Mouse (Mus musculus) lung, postnatal 0 days (tissue): Measurements from ENCODE around the gene Zfp575.

Experiments used
- CTCF ChIP-seq: IDR thresholded peaks from 2 replicates; pipeline ENCODE4 v1.5.1; 2016; ENCODE audit warnings: antibody characterized with exemption, mild to moderate bottlenecking
- EP300 ChIP-seq: IDR thresholded peaks from 2 replicates; pipeline ENCODE4 v1.6.1; 2016; ENCODE audit warnings: antibody characterized with exemption, mild to moderate bottlenecking, control low read depth

DNA sequence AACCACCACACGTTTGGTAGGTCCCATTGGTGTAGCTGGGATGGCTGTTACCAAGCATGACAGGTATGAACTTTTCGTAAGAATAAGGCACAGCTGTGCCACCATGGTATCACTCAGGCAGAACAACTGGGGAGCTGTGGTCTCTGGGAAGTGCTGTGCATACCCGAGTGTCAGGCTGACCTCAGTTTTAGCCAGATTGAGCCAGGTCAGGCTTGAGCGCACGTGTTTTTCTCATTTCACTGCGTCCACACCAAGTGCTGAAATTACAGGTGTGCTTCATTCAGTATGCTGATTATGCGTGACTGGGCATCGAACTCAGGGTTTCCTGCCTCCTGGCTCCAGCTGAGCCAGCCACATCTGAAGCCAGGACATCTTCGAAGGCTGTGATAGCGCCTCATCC lies 31.7 kb downstream of the Zfp575 start:
- no peak for TF ChIP-seq CTCF
- no peak for TF ChIP-seq EP300
